Mouse (Mus musculus): ENCODE data around the gene Lrrc71. TPM values are rescaled to one million over a fixed set of nuclear protein-coding genes. Genes with fewer than 3 reads are reported as not detected.

Gene Lrrc71
- polyA plus RNA-seq, 1 experiment from 2014 or later, result 0.13 TPM

GRCm38 (mm10) chr3:87742013-87742412 is 6.4 kb downstream of the Lrrc71 start:
- WGBS, result 78% methylated on average over 3 of the region's 3 CpGs
- H3K27ac ChIP-seq (ENCODE audit: low read depth, low read length), result no peak overlapping the region
- H3K36me3 ChIP-seq (ENCODE audit: control insufficient read depth, insufficient read depth, low read length), result peaks cover 25% of the 10 kb centered on the region
- DNase-seq (ENCODE audit: low spot score) (no peak), ATAC-seq (no peak)
- no peaks in the 10 kb centered on the region for H3K4me1 ChIP-seq (ENCODE audit: control insufficient read depth, insufficient read depth, low read length)
- no peak overlapping the region for H3K4me2 ChIP-seq (ENCODE audit: low read length)
- no peaks in the 10 kb centered on the region for H3K9me3 ChIP-seq (replicated peaks; ENCODE audit: control insufficient read depth, low read length)
- H3K9ac ChIP-seq (ENCODE audit: low read length), result no peak overlapping the region
- no peaks in the 10 kb centered on the region for H3K27me3 ChIP-seq (replicated peaks; ENCODE audit: control insufficient read depth, insufficient read depth, low read length)
- no peak overlapping the region for H3K4me3 ChIP-seq (ENCODE audit: low read depth, low read length)

- H3K4me1 ChIP-seq (ENCODE audit: control insufficient read depth, insufficient read depth, low read length), result no peaks in the 10 kb centered on the region
- WGBS, result 68% methylated on average over 5 of the region's 5 CpGs
- no peaks in the 10 kb centered on the region for H3K27me3 ChIP-seq (replicated peaks; ENCODE audit: control insufficient read depth, insufficient read depth, low read length)
- no peak overlapping the region for H3K4me3 ChIP-seq (ENCODE audit: low read depth, low read length)
- no peaks in the 10 kb centered on the region for H3K9me3 ChIP-seq (replicated peaks; ENCODE audit: control insufficient read depth, low read length)
- DNase-seq (ENCODE audit: low spot score), result no peak
- no peak overlapping the region for H3K27ac ChIP-seq (ENCODE audit: low read depth, low read length)
- ATAC-seq, result no peak
- no peak overlapping the region for H3K9ac ChIP-seq (ENCODE audit: low read length)
- H3K4me2 ChIP-seq (ENCODE audit: low read length), result no peak overlapping the region
- peaks cover 55% of the 10 kb centered on the region for H3K36me3 ChIP-seq (ENCODE audit: control insufficient read depth, insufficient read depth, low read length)
Measured at GRCm38 (mm10) chr3:87738906-87739305, 9.5 kb downstream of the Lrrc71 start.

- Histone ChIP-seq H3K27ac (ENCODE audit: low read depth, low read length) (no peak overlapping the region), H3K36me3 (ENCODE audit: control insufficient read depth, insufficient read depth, low read length) (peaks cover 91% of the 10 kb centered on the region), H3K4me3 (ENCODE audit: low read depth, low read length) (no peak overlapping the region), H3K9ac (ENCODE audit: low read length) (no peak overlapping the region), H3K4me2 (ENCODE audit: low read length) (no peak overlapping the region), H3K27me3 (replicated peaks; ENCODE audit: control insufficient read depth, insufficient read depth, low read length) (no peaks in the 10 kb centered on the region), H3K9me3 (replicated peaks; ENCODE audit: control insufficient read depth, low read length) (no peaks in the 10 kb centered on the region), H3K4me1 (ENCODE audit: control insufficient read depth, insufficient read depth, low read length) (no peaks in the 10 kb centered on the region)
- 88% methylated on average over 9 of the region's 9 CpGs for WGBS
- ATAC-seq, result no peak
- DNase-seq (ENCODE audit: low spot score), result no peak
Measured at GRCm38 (mm10) chr3:87735335-87735734, 13.1 kb downstream of the Lrrc71 start.

GRCm38 (mm10) chr3:87733984-87734761 is 14.3 kb downstream of the Lrrc71 start:
- H3K27me3 ChIP-seq (replicated peaks; ENCODE audit: control insufficient read depth, insufficient read depth, low read length), result no peaks in the 10 kb centered on the region
- no peak overlapping the region for H3K9ac ChIP-seq (ENCODE audit: low read length)
- no peak for ATAC-seq
- peaks cover 98% of the 10 kb centered on the region for H3K36me3 ChIP-seq (ENCODE audit: control insufficient read depth, insufficient read depth, low read length)
- no peaks in the 10 kb centered on the region for H3K4me1 ChIP-seq (ENCODE audit: control insufficient read depth, insufficient read depth, low read length)
- no peak overlapping the region for H3K4me2 ChIP-seq (ENCODE audit: low read length)
- no peak overlapping the region for H3K27ac ChIP-seq (ENCODE audit: low read depth, low read length)
- 87% methylated on average over 11 of the region's 11 CpGs for WGBS
- no peak for DNase-seq (ENCODE audit: low spot score)
- no peak overlapping the region for H3K4me3 ChIP-seq (ENCODE audit: low read depth, low read length)
- H3K9me3 ChIP-seq (replicated peaks; ENCODE audit: control insufficient read depth, low read length), result no peaks in the 10 kb centered on the region

- H3K4me2 ChIP-seq (ENCODE audit: low read length), result no peak overlapping the region
- no peak overlapping the region for H3K27ac ChIP-seq (ENCODE audit: low read depth, low read length)
- no peak overlapping the region for H3K9ac ChIP-seq (ENCODE audit: low read length)
- no peaks in the 10 kb centered on the region for H3K27me3 ChIP-seq (replicated peaks; ENCODE audit: control insufficient read depth, insufficient read depth, low read length)
- ATAC-seq (no peak), DNase-seq (ENCODE audit: low spot score) (no peak)
- WGBS, result 88% methylated on average over 4 of the region's 4 CpGs
- peaks cover 99% of the 10 kb centered on the region for H3K36me3 ChIP-seq (ENCODE audit: control insufficient read depth, insufficient read depth, low read length)
- no peaks in the 10 kb centered on the region for H3K9me3 ChIP-seq (replicated peaks; ENCODE audit: control insufficient read depth, low read length)
- H3K4me3 ChIP-seq (ENCODE audit: low read depth, low read length), result no peak overlapping the region
- H3K4me1 ChIP-seq (ENCODE audit: control insufficient read depth, insufficient read depth, low read length), result no peaks in the 10 kb centered on the region
Measured at GRCm38 (mm10) chr3:87733098-87733497, 15.3 kb downstream of the Lrrc71 start.

- Histone ChIP-seq H3K4me3 (ENCODE audit: low read depth, low read length) (no peak overlapping the region), H3K9ac (ENCODE audit: low read length) (no peak overlapping the region), H3K27ac (ENCODE audit: low read depth, low read length) (no peak overlapping the region), H3K9me3 (replicated peaks; ENCODE audit: control insufficient read depth, low read length) (no peaks in the 10 kb centered on the region), H3K4me2 (ENCODE audit: low read length) (no peak overlapping the region), H3K27me3 (replicated peaks; ENCODE audit: control insufficient read depth, insufficient read depth, low read length) (no peaks in the 10 kb centered on the region), H3K4me1 (ENCODE audit: control insufficient read depth, insufficient read depth, low read length) (no peaks in the 10 kb centered on the region), H3K36me3 (ENCODE audit: control insufficient read depth, insufficient read depth, low read length) (peaks cover 97% of the 10 kb centered on the region)
- no peak for ATAC-seq
- 91% methylated on average over 6 of the region's 6 CpGs for WGBS
- no peak for DNase-seq (ENCODE audit: low spot score)
Measured at GRCm38 (mm10) chr3:87728696-87729095, 19.7 kb downstream of the Lrrc71 start.

GRCm38 (mm10) chr3:87726191-87726590 is 22.2 kb downstream of the Lrrc71 start:
- H3K27me3 ChIP-seq (replicated peaks; ENCODE audit: control insufficient read depth, insufficient read depth, low read length), result no peaks in the 10 kb centered on the region
- H3K27ac ChIP-seq (ENCODE audit: low read depth, low read length), result no peak overlapping the region
- no peaks in the 10 kb centered on the region for H3K9me3 ChIP-seq (replicated peaks; ENCODE audit: control insufficient read depth, low read length)
- no peak overlapping the region for H3K4me2 ChIP-seq (ENCODE audit: low read length)
- WGBS, result 97% methylated on average over 7 of the region's 7 CpGs
- H3K4me1 ChIP-seq (ENCODE audit: control insufficient read depth, insufficient read depth, low read length), result no peaks in the 10 kb centered on the region
- peaks cover 94% of the 10 kb centered on the region for H3K36me3 ChIP-seq (ENCODE audit: control insufficient read depth, insufficient read depth, low read length)
- DNase-seq (ENCODE audit: low spot score) (no peak), ATAC-seq (no peak)
- no peak overlapping the region for H3K4me3 ChIP-seq (ENCODE audit: low read depth, low read length)
- no peak overlapping the region for H3K9ac ChIP-seq (ENCODE audit: low read length)

- Histone ChIP-seq H3K4me3 (ENCODE audit: low read depth, low read length) (no peak overlapping the region), H3K27ac (ENCODE audit: low read depth, low read length) (no peak overlapping the region), H3K9ac (ENCODE audit: low read length) (no peak overlapping the region), H3K4me1 (ENCODE audit: control insufficient read depth, insufficient read depth, low read length) (no peaks in the 10 kb centered on the region), H3K36me3 (ENCODE audit: control insufficient read depth, insufficient read depth, low read length) (peaks cover 94% of the 10 kb centered on the region), H3K9me3 (replicated peaks; ENCODE audit: control insufficient read depth, low read length) (no peaks in the 10 kb centered on the region), H3K4me2 (ENCODE audit: low read length) (no peak overlapping the region), H3K27me3 (replicated peaks; ENCODE audit: control insufficient read depth, insufficient read depth, low read length) (no peaks in the 10 kb centered on the region)
- DNase-seq (ENCODE audit: low spot score) (no peak), ATAC-seq (no peak)
- 97% methylated on average over 16 of the region's 16 CpGs for WGBS
Measured at GRCm38 (mm10) chr3:87725396-87726160, 22.8 kb downstream of the Lrrc71 start.

- WGBS, result 90% methylated on average over 6 of the region's 6 CpGs
- Histone ChIP-seq H3K9me3 (replicated peaks; ENCODE audit: control insufficient read depth, low read length) (no peaks in the 10 kb centered on the region), H3K27ac (ENCODE audit: low read depth, low read length) (no peak overlapping the region), H3K4me2 (ENCODE audit: low read length) (no peak overlapping the region), H3K4me1 (ENCODE audit: control insufficient read depth, insufficient read depth, low read length) (no peaks in the 10 kb centered on the region), H3K9ac (ENCODE audit: low read length) (no peak overlapping the region), H3K4me3 (ENCODE audit: low read depth, low read length) (no peak overlapping the region), H3K36me3 (ENCODE audit: control insufficient read depth, insufficient read depth, low read length) (peaks cover 89% of the 10 kb centered on the region), H3K27me3 (replicated peaks; ENCODE audit: control insufficient read depth, insufficient read depth, low read length) (no peaks in the 10 kb centered on the region)
- DNase-seq (ENCODE audit: low spot score) (no peak), ATAC-seq (no peak)
Measured at GRCm38 (mm10) chr3:87724556-87724955, 23.9 kb downstream of the Lrrc71 start.

Data from forebrain, embryonic 14.5 days (tissue).